Mouse (Mus musculus) ES-E14 (cell line): ENCODE data around the gene Xrcc5.

ENCODE experiments used
- MAFK ChIP-seq: IDR thresholded peaks from 2 replicates; pipeline ENCODE4 v1.6.1; 2014; ENCODE audit warnings: mild to moderate bottlenecking, low read depth, low read length, inconsistent platforms; ENCODE audit not compliant: insufficient read depth
- ZC3H11A ChIP-seq: IDR thresholded peaks from 2 replicates; pipeline ENCODE4 v1.6.1; 2012; ENCODE audit warnings: low read depth, mild to moderate bottlenecking, inconsistent platforms, low read length, borderline replicate concordance
- ZNF384 ChIP-seq: IDR thresholded peaks from 2 replicates; pipeline ENCODE4 v1.6.1; 2012; ENCODE audit warnings: low read depth, low read length, inconsistent platforms

DNA sequence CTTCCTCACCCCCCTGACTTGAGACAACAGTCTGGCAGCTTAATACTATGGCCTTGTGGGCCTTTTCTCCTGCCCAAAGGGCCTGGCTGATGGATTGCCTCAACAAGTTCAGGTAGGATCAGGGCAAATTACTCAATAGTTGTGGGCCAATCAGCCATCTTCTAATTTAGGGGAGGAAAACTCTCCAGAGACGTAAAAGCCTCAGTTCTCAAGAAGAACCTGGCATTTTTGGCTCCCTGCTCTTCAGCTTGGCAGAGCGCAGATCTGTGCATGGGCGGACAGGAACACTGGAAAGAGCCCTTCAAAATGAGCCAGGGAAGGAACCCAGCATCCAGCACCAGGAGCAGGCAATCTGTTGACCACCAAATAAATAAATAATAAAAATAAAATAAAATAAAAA lies 29.1 kb upstream of the Xrcc5 start:
- TF ChIP-seq MAFK (no peak), ZNF384 (no peak), ZC3H11A (no peak)
